Mouse (Mus musculus) kidney, adult 2 months (tissue): ENCODE measurements around the gene Prex1.

ENCODE experiments used
- CTCF ChIP-seq: fragments of 200-500 bp; conservative IDR thresholded peaks from 2 replicates; pipeline ENCODE4 v1.5.1; 2011; ENCODE audit warnings: low read depth, mild to moderate bottlenecking, control low read depth, low read length, moderate library complexity, mixed read lengths; ENCODE audit not compliant: insufficient read depth, insufficient read length
- POLR2A ChIP-seq: fragments of 200-500 bp; IDR thresholded peaks from one replicate; pipeline ENCODE4 v1.6.1; 2011; ENCODE audit warnings: low read depth, low read length, control low read depth

- TF ChIP-seq CTCF (no peak), POLR2A (no peak)
These were observed 42.0 kb downstream of the Prex1 start for GRCm38 (mm10) chr2:166671614-166672013.
